Mouse (Mus musculus) lung, embryonic 16.5 days (tissue): ENCODE measurements around the gene Idua. TPM values are rescaled to one million over a fixed set of nuclear protein-coding genes. Genes with fewer than 3 reads are reported as not detected.
"Not testable (repeated sequence)": the region's sequence is repeated elsewhere in the genome, so short reads cannot be mapped to it uniquely, and the experiment has no call there.

ENCODE experiments used
- ATAC-seq: fragments of 200-750 bp; cut with Nextera tagmentation; 2 replicates; pipeline ENCODE4 v1.8.0; 2017; ENCODE audit warnings: low read depth, mild to moderate bottlenecking, moderate library complexity
- H3K27ac ChIP-seq: fragments of 300-500 bp; sonication (generic); 2 replicates; pipeline ENCODE4 v1.5.1; 2014; ENCODE audit warnings: mild to moderate bottlenecking, control low read depth, low read length
- H3K27me3 ChIP-seq: fragments of 300-500 bp; sonication (generic); 2 replicates; pipeline ENCODE4 v1.6.1; 2014; ENCODE audit warnings: low read depth, low read length, mixed read lengths; ENCODE audit not compliant: control insufficient read depth, insufficient read depth
- H3K36me3 ChIP-seq: fragments of 300-500 bp; sonication (generic); 2 replicates; pipeline ENCODE4 v1.6.1; 2014; ENCODE audit warnings: low read length; ENCODE audit not compliant: control insufficient read depth, insufficient read depth
- H3K4me1 ChIP-seq: fragments of 300-500 bp; sonication (generic); replicated peaks from 2 replicates; pipeline ENCODE4 v1.6.1; 2014; ENCODE audit warnings: low read length, mixed read lengths; ENCODE audit not compliant: control insufficient read depth, insufficient read depth
- H3K4me2 ChIP-seq: fragments of 300-500 bp; sonication (generic); 2 replicates; pipeline ENCODE4 v1.6.1; 2014; ENCODE audit warnings: low read depth, low read length, control low read depth
- H3K4me3 ChIP-seq: fragments of 300-500 bp; sonication (generic); 2 replicates; pipeline ENCODE4 v1.5.1; 2014; ENCODE audit warnings: mild to moderate bottlenecking, low read length, control low read depth
- H3K9ac ChIP-seq: fragments of 300-500 bp; sonication (generic); 2 replicates; pipeline ENCODE4 v1.6.1; 2014; ENCODE audit warnings: low read length, control low read depth
- H3K9me3 ChIP-seq: fragments of 300-500 bp; sonication (generic); 2 replicates; pipeline ENCODE4 v1.6.1; 2016; ENCODE audit warnings: low read length; ENCODE audit not compliant: control insufficient read depth
- WGBS: fragments of 180-500 bp; shearing (Covaris S2); extraction: QIAGEN DNeasy Blood & Tissue Kit; methylation state at CpG from one replicate; pipeline ENCODE4 v1.1.7; 2014; 5-methylcytosine and 5-hydroxymethylcytosine counted together
- polyA plus RNA-seq: library from polyadenylated mRNA; unstranded; fragments of >200 nt; fragmentation: Nextera tagmentation; extraction: Ambion mirVana; gene quantifications from 2 replicates; pipeline ENCODE4 v1.2.1, GENCODE M21; 2015

Gene Idua
- polyA plus RNA-seq: 13.8 and 15.7 TPM in 2 replicates

DNA sequence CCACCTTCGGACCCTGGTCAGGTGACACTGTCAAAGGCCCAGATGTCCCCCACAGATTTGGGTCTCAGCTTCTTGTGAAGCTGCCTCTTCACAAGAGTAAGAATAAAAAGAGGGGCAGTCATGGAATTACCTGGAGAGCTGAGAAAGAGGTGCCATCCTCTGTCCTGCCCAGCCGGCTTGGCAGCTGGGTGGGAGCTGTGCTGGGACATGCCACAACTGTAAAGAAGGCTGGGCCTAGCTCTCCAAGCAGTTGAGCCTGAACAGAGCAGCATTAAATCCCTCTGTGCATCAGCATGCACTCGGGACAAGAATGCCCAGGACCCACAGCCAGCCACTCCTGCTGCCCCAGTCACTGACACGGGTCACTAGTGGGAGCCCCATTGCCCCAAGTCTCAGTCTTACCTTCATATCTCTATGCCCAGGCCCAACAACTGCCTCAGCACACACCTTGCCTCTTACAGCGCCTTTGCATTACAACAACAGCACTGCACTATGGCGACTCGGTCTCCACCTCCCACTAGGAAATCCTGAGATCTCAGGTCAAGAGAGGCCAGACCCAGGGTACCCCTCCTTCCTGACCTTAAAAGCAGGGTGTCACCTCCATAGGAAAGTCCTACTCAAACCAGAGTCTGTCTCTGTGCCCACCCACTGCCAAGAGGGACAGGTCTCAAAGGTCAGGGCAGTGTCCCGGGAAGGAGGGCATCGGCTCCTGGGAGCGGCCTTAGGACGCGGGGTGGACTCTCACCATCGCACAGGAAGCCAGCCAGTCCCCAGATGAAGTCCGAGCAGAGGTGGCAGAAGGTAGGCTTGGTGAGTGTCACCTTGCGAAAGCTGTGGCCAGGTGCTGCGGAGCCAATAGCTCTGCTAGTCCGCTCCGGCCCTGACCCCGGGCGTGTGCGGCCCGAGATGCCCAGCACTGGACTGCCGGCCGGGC is at the start of gene Idua:
TSS of gene Idua (plus strand) at position 634 of the 934 bp plus-strand sequence.
- Histone ChIP-seq H3K9ac (peak within 1 kb of the TSS; percentile 96), H3K9me3 (no peaks in the 10 kb centered on the region), H3K4me2 (peak within 1 kb of the TSS; percentile 94), H3K4me3 (peak within 1 kb of the TSS; percentile 92), H3K36me3 (peaks cover 13% of the 10 kb centered on the region), H3K27me3 (no peaks in the 10 kb centered on the region), H3K4me1 (peaks cover 7% of the 10 kb centered on the region), H3K27ac (peak within 1 kb of the TSS; percentile 25; the same call in 1 of the 2 replicates)
- whole genome bisulfite sequencing: 10% methylated on average over 24 of the region's 24 CpGs
- ATAC-seq: peak; percentile 13; the same call in 1 of the 2 replicates

DNA sequence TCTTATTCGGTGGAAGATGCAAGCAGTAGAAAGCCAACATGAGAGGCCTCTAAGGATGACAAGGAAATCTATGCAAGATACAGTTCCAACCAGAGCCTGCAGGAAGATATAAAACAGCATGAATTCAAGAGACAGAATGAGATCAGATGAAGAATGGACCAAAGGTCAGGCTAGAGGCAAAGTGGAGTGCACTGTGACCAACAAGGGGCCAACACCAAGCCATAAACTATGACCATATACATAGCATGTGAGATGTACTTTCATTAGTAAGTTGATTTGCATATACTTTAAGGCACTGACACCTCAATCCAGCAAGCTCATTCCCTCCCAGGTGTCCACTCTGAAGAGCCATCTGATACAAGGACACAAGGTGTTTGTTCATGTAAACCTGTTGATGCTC is 49.7 kb upstream of the Idua start:
- ATAC-seq: no peak
- H3K9ac ChIP-seq: no peak overlapping the region
- no peaks in the 10 kb centered on the region for H3K27me3 ChIP-seq
- no peaks in the 10 kb centered on the region for H3K9me3 ChIP-seq
- H3K4me2 ChIP-seq: no peak overlapping the region
- WGBS: 91% methylated on average over 1 of the region's 1 CpGs
- H3K4me1 ChIP-seq: no peaks in the 10 kb centered on the region
- H3K36me3 ChIP-seq: peaks cover 53% of the 10 kb centered on the region
- H3K27ac ChIP-seq: no peak overlapping the region
- no peak overlapping the region for H3K4me3 ChIP-seq

DNA sequence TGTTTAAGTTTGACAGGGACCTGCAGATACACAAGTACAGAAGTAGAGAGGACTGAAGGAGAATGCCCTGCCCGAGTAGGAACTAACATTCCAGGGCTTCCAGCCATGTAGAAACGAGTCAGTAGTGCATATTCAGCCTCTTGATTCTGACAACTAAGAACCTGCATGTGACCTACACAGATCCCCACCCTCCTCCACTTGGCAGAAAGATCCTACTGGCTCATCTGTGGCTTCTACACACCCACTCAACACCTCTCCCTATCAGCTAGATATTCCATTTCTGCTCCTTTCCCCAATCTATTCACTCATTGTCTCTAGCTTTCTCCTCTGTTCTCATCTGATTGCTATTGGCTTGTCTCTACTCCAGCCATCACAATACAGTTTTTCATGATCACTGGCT is 38.3 kb upstream of the Idua start:
- H3K36me3 ChIP-seq: peaks cover 31% of the 10 kb centered on the region
- no peak overlapping the region for H3K4me3 ChIP-seq
- H3K4me1 ChIP-seq: no peaks in the 10 kb centered on the region
- no peak overlapping the region for H3K27ac ChIP-seq
- no peaks in the 10 kb centered on the region for H3K9me3 ChIP-seq
- 55% methylated on average over 2 of the region's 2 CpGs for WGBS
- ATAC-seq: no peak
- H3K27me3 ChIP-seq: no peaks in the 10 kb centered on the region
- H3K9ac ChIP-seq: no peak overlapping the region
- H3K4me2 ChIP-seq: no peak overlapping the region

DNA sequence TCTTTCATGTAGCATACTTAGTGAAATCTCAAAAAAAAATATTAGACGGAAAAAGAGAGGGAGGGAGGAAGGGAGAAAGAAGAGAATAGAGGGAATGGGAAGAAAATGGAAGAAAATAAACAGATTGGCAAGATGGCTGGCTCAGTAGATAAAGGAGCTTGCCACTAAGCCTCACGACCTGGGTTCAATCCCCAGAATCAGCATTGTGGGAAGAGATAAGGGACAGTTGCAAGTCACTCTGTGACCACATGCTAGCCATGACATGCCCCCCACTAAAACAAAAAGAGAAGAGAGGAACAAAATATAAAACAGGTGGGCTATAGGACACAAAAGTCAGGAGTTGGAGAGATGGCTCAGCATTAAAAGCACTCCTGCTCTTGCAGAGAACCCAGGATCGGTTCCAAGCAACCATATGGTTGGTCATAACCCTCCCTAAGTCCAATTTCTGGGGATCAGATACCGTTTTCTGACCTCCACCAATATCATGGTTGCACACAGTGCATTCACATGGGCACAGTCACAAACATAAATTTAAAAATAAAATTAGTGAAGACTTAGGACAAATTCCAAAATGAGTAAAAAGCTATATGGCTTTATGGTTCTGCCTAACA is 34.0 kb upstream of the Idua start:
- Histone ChIP-seq H3K4me2 (no peak overlapping the region), H3K4me3 (no peak overlapping the region), H3K27me3 (no peaks in the 10 kb centered on the region), H3K36me3 (peaks cover 21% of the 10 kb centered on the region), H3K9me3 (no peaks in the 10 kb centered on the region), H3K27ac (no peak overlapping the region), H3K9ac (no peak overlapping the region), H3K4me1 (peaks cover 13% of the 10 kb centered on the region)
- ATAC-seq: no peak
- 75% methylated on average over 4 of the region's 4 CpGs for WGBS

DNA sequence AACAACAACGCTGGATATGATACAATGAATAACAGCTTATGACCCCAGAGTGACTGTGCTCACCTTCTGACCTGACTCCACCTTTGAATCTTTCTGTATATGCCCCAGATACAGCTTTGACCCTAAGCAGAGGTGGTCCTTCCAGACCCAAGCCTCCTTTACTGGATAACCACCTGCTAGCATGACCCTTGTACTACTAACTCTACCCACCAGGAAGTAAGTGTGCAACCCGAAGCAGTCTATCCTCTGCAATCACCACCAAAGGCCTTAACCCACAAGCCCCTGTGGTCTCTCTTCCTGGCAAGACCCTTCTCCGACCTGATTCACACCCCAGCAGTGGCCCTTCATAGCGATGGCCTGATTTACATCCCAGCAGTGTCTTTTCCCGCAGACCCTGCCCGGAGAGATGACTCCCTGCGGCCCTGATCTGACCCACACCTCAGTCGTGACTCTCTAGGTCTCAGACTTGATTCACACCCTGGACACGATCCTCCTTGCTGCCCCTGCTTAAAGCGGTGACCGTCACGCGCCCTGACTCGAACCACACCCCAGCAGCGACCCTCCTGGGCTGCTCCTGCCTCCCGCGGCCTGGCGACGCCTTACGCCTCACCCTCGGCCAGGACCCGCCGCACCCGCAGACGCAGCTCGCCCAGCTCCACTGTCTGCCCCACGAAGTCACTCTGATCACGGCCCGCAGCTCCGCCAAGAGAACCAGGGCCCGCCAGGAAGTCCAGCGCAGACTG is 31.1 kb upstream of the Idua start:
- 1% methylated on average over 32 of the region's 32 CpGs for WGBS
- Histone ChIP-seq H3K36me3 (peaks cover 7% of the 10 kb centered on the region), H3K4me1 (peaks cover 13% of the 10 kb centered on the region), H3K9ac (peak overlapping the region; percentile 98), H3K27ac (peak overlapping the region; percentile 88), H3K27me3 (no peaks in the 10 kb centered on the region), H3K9me3 (no peaks in the 10 kb centered on the region), H3K4me2 (peak overlapping the region; percentile 95), H3K4me3 (peak overlapping the region; percentile 98)
- peak; percentile 83 for ATAC-seq

DNA sequence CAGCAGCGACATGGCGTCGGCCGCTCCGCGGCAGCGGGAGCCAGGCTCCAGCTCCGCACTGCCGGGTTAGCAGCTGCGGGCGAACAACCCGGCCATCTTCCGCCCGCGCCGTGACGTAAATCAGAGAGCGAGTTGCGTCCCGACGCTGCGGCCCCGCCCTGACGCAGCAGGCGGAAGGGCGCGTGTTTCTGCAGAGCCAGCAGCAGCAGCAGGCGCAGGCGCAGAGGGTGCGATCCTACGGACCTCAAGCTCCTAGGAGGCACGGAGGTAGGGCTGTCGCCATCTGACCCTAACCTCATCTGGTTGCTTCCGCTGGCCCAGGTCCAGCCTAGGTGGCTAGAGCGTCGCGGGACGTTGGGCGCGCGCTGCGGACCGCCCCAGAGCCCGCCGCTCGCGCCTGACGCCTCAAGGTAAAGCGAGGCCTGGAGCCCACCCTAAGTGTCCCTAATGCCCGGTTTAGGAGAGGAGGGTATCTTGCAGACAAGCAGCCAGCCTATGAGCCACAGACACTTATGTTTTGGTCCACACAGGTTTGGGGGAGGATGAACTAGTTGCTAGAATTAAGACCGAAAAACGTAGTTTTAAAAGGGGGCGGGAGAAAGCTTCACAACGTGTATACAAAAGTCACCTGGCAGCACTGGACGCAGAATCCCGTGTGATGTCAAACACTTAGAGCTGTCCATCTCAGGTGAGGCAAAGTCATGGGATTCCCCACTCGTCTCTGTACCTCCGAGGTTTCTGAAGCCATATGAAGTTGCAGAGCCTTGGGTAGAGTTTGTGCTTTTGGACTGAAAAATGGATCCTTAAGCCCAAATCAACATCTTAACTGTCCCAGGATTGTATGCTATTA is 30.3 kb upstream of the Idua start, which contains the start of the genes Gak and Tmem175:
TSS of gene Gak (minus strand) at position 122 of the 850 bp plus-strand sequence.
TSS of gene Tmem175 (plus strand) at position 137 of the 850 bp plus-strand sequence.
- Histone ChIP-seq H3K9me3 (no peaks in the 10 kb centered on the region), H3K4me2 (peak within 1 kb of the TSS; percentile 95), H3K9ac (peak within 1 kb of the TSS; percentile 98), H3K27ac (peak within 1 kb of the TSS; percentile 88), H3K4me1 (peaks cover 13% of the 10 kb centered on the region), H3K36me3 (no peaks in the 10 kb centered on the region), H3K27me3 (no peaks in the 10 kb centered on the region), H3K4me3 (peak within 1 kb of the TSS; percentile 98)
- ATAC-seq: peak; percentile 98
- under 1% methylated on average over 58 of the region's 58 CpGs for WGBS

DNA sequence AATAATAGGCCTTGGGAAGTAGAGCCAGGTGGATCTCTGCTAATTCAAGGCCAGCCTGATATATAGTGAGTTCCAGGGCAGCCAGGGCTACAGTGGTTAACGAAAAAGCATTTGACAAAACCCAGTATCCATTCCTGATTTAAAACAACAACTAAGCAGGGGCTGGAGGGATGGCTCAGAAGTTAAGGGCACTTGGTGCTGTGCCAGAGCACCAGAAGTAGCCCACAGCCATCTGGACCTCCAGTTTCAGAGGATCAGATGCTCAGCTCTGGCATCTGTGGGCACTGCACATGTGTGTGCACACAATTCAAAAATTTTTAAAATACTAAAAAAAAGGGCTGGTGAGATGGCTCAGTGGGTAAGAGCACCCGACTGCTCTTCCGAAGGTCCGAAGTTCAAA is 26.5 kb upstream of the Idua start:
- 83% methylated on average over 4 of the region's 4 CpGs for WGBS
- H3K27ac ChIP-seq: no peak overlapping the region
- H3K4me2 ChIP-seq: no peak overlapping the region
- H3K27me3 ChIP-seq: no peaks in the 10 kb centered on the region
- H3K4me1 ChIP-seq: peaks cover 2% of the 10 kb centered on the region
- no peak overlapping the region for H3K4me3 ChIP-seq
- no peak for ATAC-seq
- no peaks in the 10 kb centered on the region for H3K9me3 ChIP-seq
- H3K36me3 ChIP-seq: no peaks in the 10 kb centered on the region
- H3K9ac ChIP-seq: no peak overlapping the region

DNA sequence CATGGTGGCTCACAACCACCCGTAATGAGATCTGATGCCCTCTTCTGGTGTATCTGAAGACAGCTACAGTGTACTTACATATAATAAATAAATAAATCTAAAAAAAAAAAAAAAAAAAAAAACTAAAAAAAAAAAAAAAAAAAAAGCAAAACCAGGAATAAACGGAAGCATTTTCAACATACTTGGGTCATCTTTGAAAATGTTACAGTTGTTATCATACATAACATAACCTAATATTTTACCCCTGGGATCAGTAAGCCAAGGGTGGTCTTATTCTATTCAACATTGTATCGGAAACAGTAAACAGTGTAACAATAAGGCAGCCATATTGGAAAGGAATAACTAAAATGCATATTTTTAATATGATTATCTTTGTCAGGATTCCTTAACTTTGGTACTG is 26.0 kb upstream of the Idua start:
- not testable (repeated sequence) for H3K4me1 ChIP-seq, ATAC-seq, H3K36me3 ChIP-seq, H3K27ac ChIP-seq, H3K4me3 ChIP-seq, H3K4me2 ChIP-seq, H3K9ac ChIP-seq, H3K27me3 ChIP-seq, H3K9me3 ChIP-seq
- 79% methylated on average over 2 of the region's 3 CpGs for WGBS
